Mouse (Mus musculus): Measurements from ENCODE around the gene Clptm1. TPM values are rescaled to one million over a fixed set of nuclear protein-coding genes. Genes with fewer than 3 reads are reported as not detected.

Clptm1 gene
- polyA plus RNA-seq, 1 experiment from 2014 or later: 103 TPM

DNA sequence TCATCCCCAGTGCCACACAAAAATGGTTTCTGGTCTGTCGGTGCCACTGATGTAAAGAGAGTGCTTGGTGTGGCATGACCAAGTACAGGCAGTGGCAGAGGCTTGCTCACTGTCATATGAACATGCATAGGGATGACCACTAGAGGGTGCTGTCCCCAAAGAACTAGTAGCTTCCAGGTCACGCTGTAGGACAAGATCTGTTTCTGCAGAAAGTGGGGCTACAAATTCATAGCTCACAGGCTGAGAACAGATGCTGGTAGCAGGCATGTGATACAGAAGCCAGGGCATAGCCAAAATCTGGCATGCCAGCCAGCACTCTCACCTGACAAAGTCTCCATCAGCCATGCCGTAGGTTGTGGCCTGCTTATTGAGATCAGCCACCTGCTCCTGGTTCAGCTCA is 74.9 kb downstream of the Clptm1 start:
- 65% methylated on average over 3 of the region's 3 CpGs for WGBS
- H3K4me3 ChIP-seq: no peak overlapping the region
- H3K27ac ChIP-seq (replicated peaks): no peak overlapping the region
- H3K9ac ChIP-seq (replicated peaks): no peak overlapping the region
- no peak overlapping the region for H3K4me2 ChIP-seq (replicated peaks)
- peak; percentile 39; the same call in 1 of the 2 replicates for ATAC-seq (ENCODE audit: low FRiP score, low read depth)
- peaks cover 97% of the 10 kb centered on the region for H3K36me3 ChIP-seq
- H3K4me1 ChIP-seq: no peaks in the 10 kb centered on the region
- H3K9me3 ChIP-seq: no peaks in the 10 kb centered on the region; the same call in 1 of the 2 replicates
- no peaks in the 10 kb centered on the region for H3K27me3 ChIP-seq

DNA sequence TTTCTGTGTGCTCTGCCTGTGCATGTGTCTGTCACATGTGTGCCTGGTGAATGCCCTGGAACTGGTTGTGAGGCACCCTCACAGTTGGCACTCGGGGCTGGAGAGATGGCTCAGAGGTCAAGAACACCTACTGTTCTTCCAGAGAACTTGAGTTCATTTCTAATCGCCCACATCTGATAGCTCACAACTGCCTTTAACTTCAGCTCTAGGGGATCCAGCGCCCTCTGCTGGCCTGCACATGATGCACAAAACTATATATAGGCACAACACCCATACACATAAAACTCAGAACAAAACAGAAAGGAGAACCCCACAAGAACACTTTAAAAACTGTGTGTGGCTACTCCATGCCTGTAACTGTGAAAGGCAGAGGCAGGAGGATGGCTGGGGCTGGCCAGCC is 75.6 kb downstream of the Clptm1 start:
- WGBS: 44% methylated on average over 3 of the region's 3 CpGs
- H3K36me3 ChIP-seq: peaks cover 99% of the 10 kb centered on the region
- no peak overlapping the region for H3K4me2 ChIP-seq (replicated peaks)
- no peak overlapping the region for H3K9ac ChIP-seq (replicated peaks)
- H3K4me3 ChIP-seq: no peak overlapping the region
- H3K9me3 ChIP-seq: no peaks in the 10 kb centered on the region; the same call in 1 of the 2 replicates
- H3K27ac ChIP-seq (replicated peaks): no peak overlapping the region
- H3K4me1 ChIP-seq: no peaks in the 10 kb centered on the region
- no peak for ATAC-seq (ENCODE audit: low FRiP score, low read depth)
- no peaks in the 10 kb centered on the region for H3K27me3 ChIP-seq

DNA sequence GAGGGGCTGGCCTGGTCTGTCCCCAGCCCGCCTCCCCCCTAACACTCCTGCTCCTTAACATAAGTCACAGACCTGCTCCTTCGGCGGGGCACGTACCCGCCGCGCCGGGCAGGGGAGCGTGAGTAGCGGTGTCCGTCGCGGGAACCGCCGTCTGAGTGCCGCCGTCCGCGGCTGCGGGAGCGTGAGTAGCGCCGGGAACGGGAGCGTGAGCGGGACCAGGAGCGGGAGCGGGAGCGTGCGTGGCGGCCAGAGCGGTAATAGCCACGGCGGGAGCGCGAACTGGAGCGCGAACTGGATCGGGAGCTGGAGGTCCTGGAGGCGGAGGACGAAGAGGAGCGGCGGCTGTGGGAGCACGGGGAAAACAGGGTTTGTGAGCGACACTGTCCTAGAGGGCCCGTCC is 78.6 kb downstream of the Clptm1 start:
- H3K27ac ChIP-seq (replicated peaks): no peak overlapping the region
- H3K4me1 ChIP-seq: no peaks in the 10 kb centered on the region
- peaks cover 99% of the 10 kb centered on the region for H3K36me3 ChIP-seq
- H3K9me3 ChIP-seq: no peaks in the 10 kb centered on the region; the same call in 1 of the 2 replicates
- H3K4me2 ChIP-seq (replicated peaks): no peak overlapping the region
- H3K27me3 ChIP-seq: no peaks in the 10 kb centered on the region
- H3K9ac ChIP-seq (replicated peaks): no peak overlapping the region
- 72% methylated on average over 46 of the region's 46 CpGs for WGBS
- no peak overlapping the region for H3K4me3 ChIP-seq
- ATAC-seq (ENCODE audit: low FRiP score, low read depth): no peak

Other genes starting within 250 kb of the Clptm1 start
- gene Mark4, start 206.2 kb downstream of the Clptm1 start, polyA plus RNA-seq (2016; fragmentation: Nextera tagmentation; extraction: Ambion mirVana): 16.4 and 20.9 TPM in 2 replicates
- 0.42 and 0.61 TPM in 2 replicates for gene Exoc3l2, start 201.7 kb downstream of the Clptm1 start, polyA plus RNA-seq (2016; fragmentation: Nextera tagmentation; extraction: Ambion mirVana)
- 4.3 and 5.0 TPM in 2 replicates for gene Bloc1s3, start 156.7 kb downstream of the Clptm1 start, polyA plus RNA-seq (2016; fragmentation: Nextera tagmentation; extraction: Ambion mirVana)
- gene Trappc6a, start 156.6 kb downstream of the Clptm1 start, polyA plus RNA-seq (2016; fragmentation: Nextera tagmentation; extraction: Ambion mirVana): 41.5 and 41.7 TPM in 2 replicates
- gene Nkpd1, start 147.2 kb downstream of the Clptm1 start, polyA plus RNA-seq (2016; fragmentation: Nextera tagmentation; extraction: Ambion mirVana): 0.06 TPM in 1 of 2 replicates, not detected in the other
- 37.2 and 38.8 TPM in 2 replicates for gene Ppp1r37, start 102.0 kb downstream of the Clptm1 start, polyA plus RNA-seq (2016; fragmentation: Nextera tagmentation; extraction: Ambion mirVana)
- gene Zfp296, start 87.7 kb downstream of the Clptm1 start, polyA plus RNA-seq (2016; fragmentation: Nextera tagmentation; extraction: Ambion mirVana): 0.14 and 0.27 TPM in 2 replicates
- 129 and 132 TPM in 2 replicates for gene Gemin7, start 87.4 kb downstream of the Clptm1 start, polyA plus RNA-seq (2016; fragmentation: Nextera tagmentation; extraction: Ambion mirVana)
- gene Clasrp, start 60.5 kb downstream of the Clptm1 start, polyA plus RNA-seq (2016; fragmentation: Nextera tagmentation; extraction: Ambion mirVana): 71.7 and 74.3 TPM in 2 replicates
- gene Relb, start 35.6 kb downstream of the Clptm1 start, polyA plus RNA-seq (2016; fragmentation: Nextera tagmentation; extraction: Ambion mirVana): 4.2 and 4.9 TPM in 2 replicates
- gene Apoc2, start 12.9 kb upstream of the Clptm1 start, polyA plus RNA-seq (2016; fragmentation: Nextera tagmentation; extraction: Ambion mirVana): 0.45 TPM in 1 of 2 replicates, not detected in the other
- not detected in 2 replicates for gene Gm44805, start 16.4 kb upstream of the Clptm1 start, polyA plus RNA-seq (2016; fragmentation: Nextera tagmentation; extraction: Ambion mirVana)
- 0.08 TPM in 1 of 2 replicates, not detected in the other for gene Apoc4, start 16.4 kb upstream of the Clptm1 start, polyA plus RNA-seq (2016; fragmentation: Nextera tagmentation; extraction: Ambion mirVana)
- gene Apoc1, start 27.6 kb upstream of the Clptm1 start, polyA plus RNA-seq (2016; fragmentation: Nextera tagmentation; extraction: Ambion mirVana): 1.3 and 1.8 TPM in 2 replicates
- gene Apoe, start 34.2 kb upstream of the Clptm1 start, polyA plus RNA-seq (2016; fragmentation: Nextera tagmentation; extraction: Ambion mirVana): 203 and 260 TPM in 2 replicates
- gene Tomm40, start 50.4 kb upstream of the Clptm1 start, polyA plus RNA-seq (2016; fragmentation: Nextera tagmentation; extraction: Ambion mirVana): 148 and 152 TPM in 2 replicates
- 46.7 and 53.3 TPM in 2 replicates for gene Nectin2, start 85.5 kb upstream of the Clptm1 start, polyA plus RNA-seq (2016; fragmentation: Nextera tagmentation; extraction: Ambion mirVana)
- 10.7 and 14.1 TPM in 2 replicates for gene Bcam, start 106.0 kb upstream of the Clptm1 start, polyA plus RNA-seq (2016; fragmentation: Nextera tagmentation; extraction: Ambion mirVana)
- 0.27 and 0.36 TPM in 2 replicates for gene Cblc, start 131.8 kb upstream of the Clptm1 start, polyA plus RNA-seq (2016; fragmentation: Nextera tagmentation; extraction: Ambion mirVana)
- 0.52 and 0.64 TPM in 2 replicates for gene Bcl3, start 157.7 kb upstream of the Clptm1 start, polyA plus RNA-seq (2016; fragmentation: Nextera tagmentation; extraction: Ambion mirVana)
- gene Gm19345, start 187.0 kb upstream of the Clptm1 start, polyA plus RNA-seq (2016; fragmentation: Nextera tagmentation; extraction: Ambion mirVana): 0.63 and 1.4 TPM in 2 replicates
- gene Ceacam16, start 196.3 kb upstream of the Clptm1 start, polyA plus RNA-seq (2016; fragmentation: Nextera tagmentation; extraction: Ambion mirVana): 0.17 TPM in 1 of 2 replicates, not detected in the other
- not detected in 2 replicates for gene Ceacam19, start 222.9 kb upstream of the Clptm1 start, polyA plus RNA-seq (2016; fragmentation: Nextera tagmentation; extraction: Ambion mirVana)